Mouse (Mus musculus) ES-E14 (cell line): ENCODE data around the gene Zbtb8a. TPM values are rescaled to one million over a fixed set of nuclear protein-coding genes. Genes with fewer than 3 reads are reported as not detected.

ENCODE experiments used
- DNase-seq: peaks from one replicate; pipeline ENCODE4 v3.0.0-alpha.2; 2013; ENCODE audit warnings: low read depth, low spot score
- H3K27ac ChIP-seq: 2 replicates; pipeline ENCODE4 v1.5.1; 2012; ENCODE audit warnings: low read depth, mild to moderate bottlenecking, low read length, moderate library complexity, mixed read lengths; ENCODE audit not compliant: poor library complexity, insufficient read depth, severe bottlenecking
- H3K36me3 ChIP-seq: 2 replicates; pipeline ENCODE4 v1.6.1; 2012; ENCODE audit warnings: mild to moderate bottlenecking, low read length, moderate library complexity, mixed read lengths; ENCODE audit not compliant: control insufficient read depth, poor library complexity, insufficient read depth, severe bottlenecking
- H3K4me1 ChIP-seq, 2 experiments: fragments of 150-350 bp in 1 of 2; sonication (generic) in 1 of 2; 2 replicates each; pipeline ENCODE4 v1.6.1; 2012; ENCODE audit warnings: low read length in 2 of 2, mild to moderate bottlenecking in 1 of 2, mixed read lengths in 1 of 2; ENCODE audit not compliant: control insufficient read depth in 2 of 2, insufficient read depth in 2 of 2, poor library complexity in 1 of 2
- H3K4me3 ChIP-seq, 2 experiments: fragments of 150-350 bp in 1 of 2; sonication (generic) in 1 of 2; 2 replicates each; pipeline ENCODE4 v1.5.1; 2012; ENCODE audit warnings: low read length in 2 of 2, low read depth in 1 of 2, mild to moderate bottlenecking in 1 of 2, mixed read lengths in 1 of 2; ENCODE audit not compliant: insufficient read depth in 1 of 2, poor library complexity in 1 of 2, severe bottlenecking in 1 of 2
- H3K9ac ChIP-seq: 2 replicates; pipeline ENCODE4 v1.6.1; 2012; ENCODE audit warnings: low read depth, mild to moderate bottlenecking, low read length, mixed read lengths; ENCODE audit not compliant: poor library complexity, insufficient read depth, severe bottlenecking
- H3K9me3 ChIP-seq: fragments of 150-350 bp; sonication (generic); 2 replicates; pipeline ENCODE4 v1.6.1; 2012; ENCODE audit warnings: low read depth, mild to moderate bottlenecking, low read length; ENCODE audit not compliant: control insufficient read depth, insufficient read depth
- CHD2 ChIP-seq: IDR thresholded peaks from 2 replicates; pipeline ENCODE4 v1.6.1; 2014; ENCODE audit warnings: mild to moderate bottlenecking, low read depth, low read length, inconsistent platforms
- HCFC1 ChIP-seq: IDR thresholded peaks from 2 replicates; pipeline ENCODE4 v1.6.1; 2012; ENCODE audit warnings: low read length, inconsistent platforms, borderline replicate concordance; ENCODE audit not compliant: insufficient read depth
- MAFK ChIP-seq: IDR thresholded peaks from 2 replicates; pipeline ENCODE4 v1.6.1; 2014; ENCODE audit warnings: mild to moderate bottlenecking, low read depth, low read length, inconsistent platforms; ENCODE audit not compliant: insufficient read depth
- ZC3H11A ChIP-seq: IDR thresholded peaks from 2 replicates; pipeline ENCODE4 v1.6.1; 2012; ENCODE audit warnings: low read depth, mild to moderate bottlenecking, inconsistent platforms, low read length, borderline replicate concordance
- ZNF384 ChIP-seq: IDR thresholded peaks from 2 replicates; pipeline ENCODE4 v1.6.1; 2012; ENCODE audit warnings: low read depth, low read length, inconsistent platforms
- in situ Hi-C, 2 experiments: fragments of 600-800 bp; cut with MboI; formaldehyde crosslinking; loops; one replicate each; pipeline ENCODE4 v1.15.1; 2025; ENCODE audit warnings: low sequenced_read_pairs in 2 of 2, inconsistent platforms in 1 of 2; ENCODE audit not compliant: unreplicated experiment in 2 of 2
- total RNA-seq: library from RNA; depleted of rRNA; stranded (reverse); fragments of 300-350 nt; gene quantifications from 2 replicates; pipeline ENCODE4 v1.2.3, GENCODE M21; 2012

The Zbtb8a gene
- total RNA-seq, 1 experiment: 25.3 TPM

DNA sequence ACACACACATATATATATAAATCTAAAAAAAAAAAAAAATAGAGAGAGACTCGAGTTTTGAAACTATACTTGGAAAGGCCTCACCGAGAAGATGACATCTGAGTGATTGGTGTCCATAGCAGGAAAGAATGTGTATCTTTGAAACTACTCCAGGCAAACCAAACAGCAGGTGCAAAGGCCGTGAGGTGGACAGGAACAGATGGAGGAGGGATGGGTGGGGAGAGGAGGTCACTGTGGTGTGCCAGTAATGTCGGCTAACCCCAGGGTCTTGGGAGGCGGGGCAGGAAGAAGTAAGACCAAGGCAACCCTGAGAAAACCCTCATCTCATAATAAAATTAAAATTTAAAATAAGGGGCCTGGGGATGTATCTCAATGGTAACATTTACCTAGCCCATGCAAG, 2.1 kb downstream of the Zbtb8a start:
- Histone ChIP-seq H3K27ac (peak overlapping the region; percentile 92), H3K9me3 (no peaks in the 10 kb centered on the region), H3K4me1 (peaks cover 6 to 9% of the 10 kb centered on the region in 2 experiments; a peak in 2 of 4 replicates), H3K36me3 (no peaks in the 10 kb centered on the region), H3K9ac (peak overlapping the region; percentile 74), H3K4me3 (peak overlapping the region; percentile 74 to 83)
- no peak for DNase-seq
- TF ChIP-seq CHD2: no peak
- no peak for TF ChIP-seq ZC3H11A
- no peak for TF ChIP-seq HCFC1
- TF ChIP-seq MAFK: no peak
- no peak for TF ChIP-seq ZNF384
- in situ Hi-C loops: no loop called here

DNA sequence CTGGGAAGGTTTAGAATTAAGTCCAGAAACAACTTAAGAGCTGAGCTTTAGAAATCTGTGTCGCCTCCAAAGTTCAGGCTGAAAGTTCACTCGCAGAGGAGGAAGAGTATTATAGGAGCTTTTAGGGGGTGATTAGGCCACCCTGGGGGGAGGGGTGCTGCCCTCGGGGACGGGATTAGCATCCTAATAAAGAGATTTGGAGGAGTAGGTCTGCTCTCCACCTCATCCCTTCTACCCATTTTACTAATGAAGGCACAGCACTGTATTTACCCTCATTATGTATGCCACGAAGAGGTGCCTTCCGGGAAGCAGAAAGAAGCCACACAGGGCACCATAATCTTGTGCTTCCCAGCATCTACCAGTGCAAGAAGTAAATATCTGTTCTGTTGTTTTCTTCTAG, 2.9 kb downstream of the Zbtb8a start:
- Histone ChIP-seq H3K27ac (peak overlapping the region; percentile 92), H3K4me3 (peak overlapping the region; percentile 74 to 83), H3K36me3 (no peaks in the 10 kb centered on the region), H3K9ac (peak overlapping the region; percentile 69), H3K4me1 (peaks cover 3 to 8% of the 10 kb centered on the region in 2 experiments; a peak in 2 of 4 replicates), H3K9me3 (no peaks in the 10 kb centered on the region)
- TF ChIP-seq MAFK: no peak
- no peak for TF ChIP-seq ZC3H11A
- TF ChIP-seq CHD2: no peak
- no peak for TF ChIP-seq HCFC1
- no peak for TF ChIP-seq ZNF384
- in situ Hi-C loops: no loop called here
- DNase-seq: no peak

DNA sequence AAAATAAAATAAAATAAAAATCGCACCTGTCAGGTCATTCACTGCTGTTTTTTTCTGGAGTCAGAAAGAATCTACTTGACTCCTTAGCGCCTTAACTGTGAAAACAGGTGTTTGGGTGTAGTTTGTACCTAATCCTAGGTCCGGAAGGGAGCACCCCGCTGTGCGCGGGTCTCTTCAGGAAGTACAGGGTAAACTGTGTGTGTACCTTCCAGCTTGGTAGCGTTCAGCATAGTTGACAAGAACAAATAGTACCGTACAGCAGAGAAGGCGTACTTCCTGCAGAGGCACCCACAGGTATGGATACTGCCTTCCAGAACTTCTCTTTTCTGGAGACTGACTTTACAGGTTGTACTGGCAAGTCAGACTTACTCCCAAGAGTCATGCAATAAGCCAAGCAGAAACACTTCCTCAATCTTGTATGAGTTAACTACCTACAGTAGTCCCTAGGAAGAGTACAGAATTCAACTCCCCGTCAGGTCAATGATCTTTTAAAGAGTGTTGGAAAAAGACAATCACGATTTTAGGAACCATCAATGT, 3.6 kb downstream of the Zbtb8a start:
- Histone ChIP-seq H3K9me3 (no peaks in the 10 kb centered on the region), H3K27ac (peak overlapping the region; percentile 92; the same call in 1 of the 2 replicates), H3K36me3 (no peaks in the 10 kb centered on the region), H3K9ac (peak overlapping the region; percentile 69; the same call in 1 of the 2 replicates), H3K4me3 (peak overlapping the region; percentile 74 to 83), H3K4me1 (peaks cover 6 to 7% of the 10 kb centered on the region in 2 experiments; a peak in 2 of 4 replicates)
- no peak for DNase-seq
- in situ Hi-C loops: no loop called here
- TF ChIP-seq CHD2 (no peak), ZC3H11A (no peak), HCFC1 (no peak), ZNF384 (no peak), MAFK (no peak)

DNA sequence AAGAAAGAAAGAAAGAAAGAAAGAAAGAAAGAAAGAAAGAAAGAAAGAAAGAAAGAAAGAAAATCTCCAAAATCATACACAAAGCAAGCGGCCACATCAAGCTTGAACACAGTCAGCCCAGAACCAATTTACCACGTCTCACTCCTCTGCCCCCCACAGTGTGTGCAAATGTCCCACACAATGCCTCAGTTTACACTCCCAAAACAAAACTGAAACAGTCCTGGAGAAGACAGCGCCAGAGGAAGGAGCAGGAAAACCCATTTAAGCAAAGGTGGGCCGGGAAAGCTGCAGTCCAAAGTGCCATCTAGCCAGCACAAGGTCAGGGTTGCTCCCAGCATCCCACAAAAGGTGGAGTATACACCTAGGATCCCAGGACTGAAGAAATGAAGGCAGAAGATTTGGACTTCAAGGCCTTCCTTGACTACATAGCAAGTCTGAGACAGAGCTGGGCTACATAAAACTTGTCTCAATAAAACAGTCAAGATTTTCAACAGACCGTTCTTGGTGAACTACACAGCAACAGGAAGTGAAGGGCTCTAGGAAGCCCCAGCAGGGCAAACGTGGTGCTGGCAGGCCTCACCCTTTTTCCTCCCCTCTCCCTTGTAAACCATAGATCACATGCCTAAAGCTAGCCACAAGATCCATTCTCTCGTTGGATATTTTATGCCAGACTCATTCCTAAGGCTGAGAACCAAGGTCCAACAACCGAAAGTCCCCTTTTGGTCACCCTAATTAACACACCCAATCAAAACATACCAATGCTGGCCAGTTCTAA, 4.5 kb downstream of the Zbtb8a start:
- Histone ChIP-seq H3K4me3 (peak overlapping the region; percentile 57 to 83), H3K27ac (peak overlapping the region; percentile 92), H3K9me3 (no peaks in the 10 kb centered on the region), H3K36me3 (no peaks in the 10 kb centered on the region; the same call in 1 of the 2 replicates), H3K9ac (peak overlapping the region; percentile 74), H3K4me1 (peaks cover 5 to 6% of the 10 kb centered on the region in 2 experiments; a peak in 2 of 4 replicates)
- no peak for DNase-seq
- TF ChIP-seq MAFK: no peak
- no peak for TF ChIP-seq HCFC1
- no peak for TF ChIP-seq CHD2
- no peak for TF ChIP-seq ZNF384
- no peak for TF ChIP-seq ZC3H11A
- in situ Hi-C loops: no loop called here
